Mouse (Mus musculus) testis, adult 2 months (tissue): Measurements from ENCODE around the gene Lrch1.

Experiments used
- CTCF ChIP-seq: fragments of 200-500 bp; IDR thresholded peaks from 2 replicates; pipeline ENCODE4 v1.5.1; 2012; ENCODE audit warnings: low read depth, mild to moderate bottlenecking, inconsistent platforms, low read length, moderate library complexity; ENCODE audit not compliant: control insufficient read depth, insufficient read depth, insufficient replicate concordance
- POLR2A ChIP-seq: fragments of 200-500 bp; IDR thresholded peaks from 2 replicates; pipeline ENCODE4 v1.6.1; 2012; ENCODE audit warnings: low read depth, mild to moderate bottlenecking, inconsistent platforms, low read length, moderate library complexity; ENCODE audit not compliant: control insufficient read depth

DNA sequence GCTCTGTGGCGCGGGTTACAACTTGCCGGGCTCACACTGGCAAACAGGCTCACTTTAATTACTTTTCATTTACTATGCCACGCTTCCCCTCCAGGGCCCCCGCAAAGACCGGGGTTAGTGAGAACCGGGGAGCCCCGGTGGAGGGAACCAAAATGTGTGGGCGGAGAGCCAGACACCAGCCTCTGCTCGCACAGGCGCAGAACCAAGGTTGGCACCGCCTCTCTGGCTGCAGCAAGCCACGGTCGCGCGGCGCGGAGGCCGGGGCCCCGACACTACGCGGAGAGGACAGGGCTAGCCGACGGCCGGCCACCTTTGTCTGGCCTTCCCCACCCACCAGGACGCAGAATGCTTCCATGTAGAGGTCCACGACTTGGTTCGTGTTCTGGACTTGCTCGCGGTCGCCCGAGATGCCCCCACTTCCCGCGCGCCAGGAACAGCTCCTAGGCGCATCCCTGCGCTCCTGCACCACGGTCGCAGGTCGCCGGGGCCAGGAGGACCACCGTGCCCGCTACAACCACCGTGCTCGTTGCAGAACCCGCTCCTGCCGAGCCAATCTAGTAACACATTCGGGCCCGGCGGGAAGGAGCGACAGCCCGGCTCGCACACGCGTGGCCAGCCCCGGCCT is 813 bp downstream of the Lrch1 start:
- TF ChIP-seq POLR2A (0 out of 2 replicates have a peak, but pooled peaks have one; percentile 14), CTCF (no peak)
